Mouse (Mus musculus): Measurements from ENCODE around the gene Slc25a13. TPM values are rescaled to one million over a fixed set of nuclear protein-coding genes. Genes with fewer than 3 reads are reported as not detected.
"Not testable (repeated sequence)": the region's sequence is repeated elsewhere in the genome, so short reads cannot be mapped to it uniquely, and the experiment has no call there.

Gene Slc25a13
- polyA plus RNA-seq, 1 experiment from 2014 or later, result 6.1 TPM

- not testable (repeated sequence) for H3K27me3 ChIP-seq; ATAC-seq (ENCODE audit: low read depth); H3K4me1 ChIP-seq (replicated peaks); H3K4me2 ChIP-seq; H3K36me3 ChIP-seq; H3K9ac ChIP-seq; H3K9me3 ChIP-seq; H3K4me3 ChIP-seq; H3K27ac ChIP-seq (replicated peaks)
- 97% methylated on average over 3 of the region's 3 CpGs for WGBS
These were observed 18.9 kb downstream of the Slc25a13 start for GRCm38 (mm10) chr6:6198056-6198455.

GRCm38 (mm10) chr6:6197339-6197738, 19.6 kb downstream of the Slc25a13 start:
- H3K27ac ChIP-seq (replicated peaks), result no peak overlapping the region
- no peak overlapping the region for H3K9ac ChIP-seq
- 73% methylated on average over 6 of the region's 6 CpGs for WGBS
- H3K9me3 ChIP-seq, result no peaks in the 10 kb centered on the region
- H3K4me2 ChIP-seq, result no peak overlapping the region
- H3K27me3 ChIP-seq, result no peaks in the 10 kb centered on the region
- no peak overlapping the region for H3K4me3 ChIP-seq
- H3K36me3 ChIP-seq, result no peaks in the 10 kb centered on the region
- H3K4me1 ChIP-seq (replicated peaks), result no peaks in the 10 kb centered on the region
- no peak for ATAC-seq (ENCODE audit: low read depth)

GRCm38 (mm10) chr6:6196527-6196926, 20.4 kb downstream of the Slc25a13 start:
- no peak overlapping the region for H3K9ac ChIP-seq
- H3K27me3 ChIP-seq, result no peaks in the 10 kb centered on the region
- H3K27ac ChIP-seq (replicated peaks), result no peak overlapping the region
- H3K4me3 ChIP-seq, result no peak overlapping the region
- no peak overlapping the region for H3K4me2 ChIP-seq
- H3K9me3 ChIP-seq, result no peaks in the 10 kb centered on the region
- no peak for ATAC-seq (ENCODE audit: low read depth)
- H3K4me1 ChIP-seq (replicated peaks), result no peaks in the 10 kb centered on the region
- H3K36me3 ChIP-seq, result no peaks in the 10 kb centered on the region
- WGBS, result 74% methylated on average over 4 of the region's 4 CpGs

- no peaks in the 10 kb centered on the region for H3K9me3 ChIP-seq
- H3K4me1 ChIP-seq (replicated peaks), result no peaks in the 10 kb centered on the region
- no peak for ATAC-seq (ENCODE audit: low read depth)
- H3K4me3 ChIP-seq, result no peak overlapping the region
- no peaks in the 10 kb centered on the region for H3K36me3 ChIP-seq
- WGBS, result 83% methylated on average over 6 of the region's 6 CpGs
- H3K27me3 ChIP-seq, result no peaks in the 10 kb centered on the region
- no peak overlapping the region for H3K27ac ChIP-seq (replicated peaks)
- no peak overlapping the region for H3K9ac ChIP-seq
- H3K4me2 ChIP-seq, result no peak overlapping the region
These were observed 22.1 kb downstream of the Slc25a13 start for GRCm38 (mm10) chr6:6194831-6195230.

- Histone ChIP-seq H3K4me1 (replicated peaks) (no peaks in the 10 kb centered on the region), H3K9ac (no peak overlapping the region), H3K27me3 (no peaks in the 10 kb centered on the region), H3K27ac (replicated peaks) (no peak overlapping the region), H3K9me3 (no peaks in the 10 kb centered on the region), H3K36me3 (no peaks in the 10 kb centered on the region), H3K4me2 (no peak overlapping the region), H3K4me3 (no peak overlapping the region)
- no peak for ATAC-seq (ENCODE audit: low read depth)
- WGBS, result 93% methylated on average over 13 of the region's 13 CpGs
These were observed 23.1 kb downstream of the Slc25a13 start for GRCm38 (mm10) chr6:6193906-6194305.

GRCm38 (mm10) chr6:6192413-6192812, 24.6 kb downstream of the Slc25a13 start:
- ATAC-seq (ENCODE audit: low read depth), result no peak
- Histone ChIP-seq H3K9ac (no peak overlapping the region), H3K9me3 (no peaks in the 10 kb centered on the region), H3K4me1 (replicated peaks) (no peaks in the 10 kb centered on the region), H3K4me2 (no peak overlapping the region), H3K27me3 (no peaks in the 10 kb centered on the region), H3K4me3 (no peak overlapping the region), H3K27ac (replicated peaks) (no peak overlapping the region), H3K36me3 (no peaks in the 10 kb centered on the region)
- 78% methylated on average over 7 of the region's 7 CpGs for WGBS

GRCm38 (mm10) chr6:6191596-6192337, 25.2 kb downstream of the Slc25a13 start:
- Histone ChIP-seq H3K9me3 (no peaks in the 10 kb centered on the region), H3K27me3 (no peaks in the 10 kb centered on the region), H3K4me3 (no peak overlapping the region), H3K27ac (replicated peaks) (no peak overlapping the region), H3K4me2 (no peak overlapping the region), H3K4me1 (replicated peaks) (no peaks in the 10 kb centered on the region), H3K9ac (no peak overlapping the region), H3K36me3 (no peaks in the 10 kb centered on the region)
- WGBS, result 75% methylated on average over 8 of the region's 8 CpGs
- no peak for ATAC-seq (ENCODE audit: low read depth)

GRCm38 (mm10) chr6:6188970-6189369, 28.0 kb downstream of the Slc25a13 start:
- WGBS, result 85% methylated on average over 6 of the region's 6 CpGs
- no peak for ATAC-seq (ENCODE audit: low read depth)
- H3K36me3 ChIP-seq, result no peaks in the 10 kb centered on the region
- no peak overlapping the region for H3K4me2 ChIP-seq
- no peaks in the 10 kb centered on the region for H3K9me3 ChIP-seq
- H3K27ac ChIP-seq (replicated peaks), result no peak overlapping the region
- H3K27me3 ChIP-seq, result no peaks in the 10 kb centered on the region
- no peak overlapping the region for H3K4me3 ChIP-seq
- H3K4me1 ChIP-seq (replicated peaks), result no peaks in the 10 kb centered on the region
- H3K9ac ChIP-seq, result no peak overlapping the region

- Histone ChIP-seq H3K9me3 (no peaks in the 10 kb centered on the region), H3K9ac (no peak overlapping the region), H3K27ac (replicated peaks) (no peak overlapping the region), H3K36me3 (no peaks in the 10 kb centered on the region), H3K27me3 (no peaks in the 10 kb centered on the region), H3K4me1 (replicated peaks) (no peaks in the 10 kb centered on the region), H3K4me3 (no peak overlapping the region), H3K4me2 (no peak overlapping the region)
- no peak for ATAC-seq (ENCODE audit: low read depth)
- WGBS, result 90% methylated on average over 4 of the region's 4 CpGs
These were observed 30.5 kb downstream of the Slc25a13 start for GRCm38 (mm10) chr6:6186468-6186867.

- H3K27me3 ChIP-seq, result no peaks in the 10 kb centered on the region
- H3K4me1 ChIP-seq (replicated peaks), result no peaks in the 10 kb centered on the region
- H3K4me3 ChIP-seq, result no peak overlapping the region
- no peak for ATAC-seq (ENCODE audit: low read depth)
- H3K36me3 ChIP-seq, result no peaks in the 10 kb centered on the region
- no peak overlapping the region for H3K4me2 ChIP-seq
- no peak overlapping the region for H3K9ac ChIP-seq
- 93% methylated on average over 3 of the region's 3 CpGs for WGBS
- H3K9me3 ChIP-seq, result no peaks in the 10 kb centered on the region
- H3K27ac ChIP-seq (replicated peaks), result no peak overlapping the region
These were observed 31.3 kb downstream of the Slc25a13 start for GRCm38 (mm10) chr6:6185735-6186068.

- no peaks in the 10 kb centered on the region for H3K27me3 ChIP-seq
- 70% methylated on average over 7 of the region's 7 CpGs for whole genome bisulfite sequencing
- no peak for ATAC-seq (ENCODE audit: low read depth)
- H3K4me2 ChIP-seq, result no peak overlapping the region
- no peak overlapping the region for H3K27ac ChIP-seq (replicated peaks)
- no peaks in the 10 kb centered on the region for H3K36me3 ChIP-seq
- H3K9ac ChIP-seq, result no peak overlapping the region
- H3K4me1 ChIP-seq (replicated peaks), result no peaks in the 10 kb centered on the region
- H3K9me3 ChIP-seq, result no peaks in the 10 kb centered on the region
- no peak overlapping the region for H3K4me3 ChIP-seq
These were observed 31.8 kb downstream of the Slc25a13 start for GRCm38 (mm10) chr6:6184921-6185734.

GRCm38 (mm10) chr6:6183601-6184000, 33.4 kb downstream of the Slc25a13 start:
- Histone ChIP-seq H3K9ac (no peak overlapping the region), H3K4me3 (no peak overlapping the region), H3K4me2 (no peak overlapping the region), H3K9me3 (no peaks in the 10 kb centered on the region), H3K27me3 (no peaks in the 10 kb centered on the region), H3K4me1 (replicated peaks) (no peaks in the 10 kb centered on the region), H3K36me3 (no peaks in the 10 kb centered on the region), H3K27ac (replicated peaks) (no peak overlapping the region)
- WGBS, result 79% methylated on average over 8 of the region's 8 CpGs
- ATAC-seq (ENCODE audit: low read depth), result no peak

Data from neural tube, embryonic 13.5 days (tissue).